Mouse (Mus musculus) limb, embryonic 11.5 days (tissue): Measurements from ENCODE around the gene Ppp4r2. TPM values are rescaled to one million over a fixed set of nuclear protein-coding genes. Genes with fewer than 3 reads are reported as not detected.

Experiments used
- ATAC-seq: fragments of 200-750 bp; cut with Nextera tagmentation; 2 replicates; pipeline ENCODE4 v1.8.0; 2017; ENCODE audit warnings: low read depth; ENCODE audit not compliant: insufficient number of reproducible peaks, low FRiP score, low TSS enrichment
- DNase-seq: peaks from one replicate; pipeline ENCODE4 v3.0.0-alpha.2; 2015; ENCODE audit warnings: low spot score
- H3K27ac ChIP-seq: fragments of 300-500 bp; sonication (generic); replicated peaks from 2 replicates; pipeline ENCODE4 v1.5.1; 2014; ENCODE audit warnings: low read depth, mild to moderate bottlenecking, low read length
- H3K27me3 ChIP-seq: fragments of 300-500 bp; sonication (generic); 2 replicates; pipeline ENCODE4 v1.6.1; 2014; ENCODE audit warnings: mild to moderate bottlenecking, low read length, mixed read lengths; ENCODE audit not compliant: control insufficient read depth, insufficient read depth
- H3K36me3 ChIP-seq: fragments of 300-500 bp; sonication (generic); 2 replicates; pipeline ENCODE4 v1.6.1; 2014; ENCODE audit warnings: mild to moderate bottlenecking, low read length, moderate library complexity, mixed read lengths; ENCODE audit not compliant: control insufficient read depth, insufficient read depth
- H3K4me1 ChIP-seq: fragments of 300-500 bp; sonication (generic); 2 replicates; pipeline ENCODE4 v1.6.1; 2014; ENCODE audit warnings: low read length, mixed read lengths; ENCODE audit not compliant: control insufficient read depth, insufficient read depth
- H3K4me2 ChIP-seq: fragments of 300-500 bp; sonication (generic); 2 replicates; pipeline ENCODE4 v1.6.1; 2014; ENCODE audit warnings: low read depth, mild to moderate bottlenecking, moderate library complexity; ENCODE audit not compliant: severe bottlenecking
- H3K4me3 ChIP-seq: fragments of 300-500 bp; sonication (generic); 2 replicates; pipeline ENCODE4 v1.5.1; 2014; ENCODE audit warnings: low read depth, low read length
- H3K9ac ChIP-seq: fragments of 300-500 bp; sonication (generic); 2 replicates; pipeline ENCODE4 v1.6.1; 2014; ENCODE audit warnings: mild to moderate bottlenecking, low read length
- H3K9me3 ChIP-seq: fragments of 300-500 bp; sonication (generic); 2 replicates; pipeline ENCODE4 v1.6.1; 2016; ENCODE audit warnings: low read length; ENCODE audit not compliant: control insufficient read depth
- WGBS: fragments of 180-500 bp; shearing (Covaris S2); extraction: QIAGEN DNeasy Blood & Tissue Kit; methylation state at CpG from one replicate; pipeline ENCODE4 v1.1.7; 2014; 5-methylcytosine and 5-hydroxymethylcytosine counted together
- polyA plus RNA-seq: library from polyadenylated mRNA; unstranded; fragments of >200 nt; fragmentation: Nextera tagmentation; extraction: Ambion mirVana; gene quantifications from 2 replicates; pipeline ENCODE4 v1.2.1, GENCODE M21; 2014

Ppp4r2 gene
- polyA plus RNA-seq, 1 experiment from 2014 or later = 38.0 TPM

GRCm38 (mm10) chr6:100833811-100834481 lies 524 bp downstream of the Ppp4r2 start:
- DNase-seq = peak; percentile 77
- under 1% methylated on average over 48 of the region's 72 CpGs for WGBS
- ATAC-seq = peak; percentile 88

GRCm38 (mm10) chr6:100834489-100835160 lies 1.2 kb downstream of the Ppp4r2 start:
- no peaks in the 10 kb centered on the region for H3K9me3 ChIP-seq
- peaks cover 23% of the 10 kb centered on the region for H3K36me3 ChIP-seq
- no peak for ATAC-seq
- DNase-seq = no peak
- peak overlapping the region; percentile 90; the same call in 1 of the 2 replicates for H3K9ac ChIP-seq
- peak overlapping the region; percentile 82 for H3K4me3 ChIP-seq
- WGBS = 44% methylated on average over 9 of the region's 9 CpGs
- peaks cover 2% of the 10 kb centered on the region; the same call in 1 of the 2 replicates for H3K4me1 ChIP-seq
- H3K27me3 ChIP-seq = no peaks in the 10 kb centered on the region
- H3K27ac ChIP-seq = no peak overlapping the region
- H3K4me2 ChIP-seq = peak overlapping the region; percentile 38

More at GRCm38 (mm10) chr6:100833811-100834481, 524 bp downstream of the Ppp4r2 start:
- Histone ChIP-seq H3K9me3 (no peaks in the 10 kb centered on the region), H3K4me2 (peak overlapping the region; percentile 38), H3K9ac (peak overlapping the region; percentile 90), H3K4me1 (peaks cover 2% of the 10 kb centered on the region; the same call in 1 of the 2 replicates), H3K36me3 (peaks cover 18% of the 10 kb centered on the region), H3K27ac (peak overlapping the region; percentile 87), H3K27me3 (no peaks in the 10 kb centered on the region), H3K4me3 (peak overlapping the region; percentile 82)

- DNase-seq (no peak), ATAC-seq (no peak)
- Histone ChIP-seq H3K9ac (no peak overlapping the region), H3K4me1 (no peaks in the 10 kb centered on the region), H3K27ac (no peak overlapping the region), H3K36me3 (peaks cover 17% of the 10 kb centered on the region; the same call in 1 of the 2 replicates), H3K4me3 (no peak overlapping the region), H3K4me2 (no peak overlapping the region), H3K9me3 (no peaks in the 10 kb centered on the region), H3K27me3 (no peaks in the 10 kb centered on the region)
- WGBS = 94% methylated on average over 4 of the region's 4 CpGs
Measured at GRCm38 (mm10) chr6:100845058-100845457, 11.6 kb downstream of the Ppp4r2 start.

- H3K9ac ChIP-seq = no peak overlapping the region
- no peak overlapping the region for H3K4me2 ChIP-seq
- no peak overlapping the region for H3K27ac ChIP-seq
- no peak overlapping the region for H3K4me3 ChIP-seq
- peaks cover 3% of the 10 kb centered on the region; the same call in 1 of the 2 replicates for H3K36me3 ChIP-seq
- no peaks in the 10 kb centered on the region for H3K4me1 ChIP-seq
- no peaks in the 10 kb centered on the region for H3K9me3 ChIP-seq
- no peak for DNase-seq
- WGBS = 91% methylated on average over 5 of the region's 5 CpGs
- H3K27me3 ChIP-seq = no peaks in the 10 kb centered on the region
- ATAC-seq = no peak
Measured at GRCm38 (mm10) chr6:100847264-100847663, 13.8 kb downstream of the Ppp4r2 start.

- Histone ChIP-seq H3K27ac (no peak overlapping the region), H3K4me1 (no peaks in the 10 kb centered on the region), H3K27me3 (no peaks in the 10 kb centered on the region), H3K4me3 (no peak overlapping the region), H3K36me3 (0 out of 2 replicates have a peak, but pooled peaks cover under 1% of the 10 kb centered on the region), H3K9me3 (no peaks in the 10 kb centered on the region), H3K4me2 (no peak overlapping the region), H3K9ac (no peak overlapping the region)
- DNase-seq (no peak), ATAC-seq (no peak)
- WGBS = 89% methylated on average over 9 of the region's 9 CpGs
Measured at GRCm38 (mm10) chr6:100848682-100849375, 15.4 kb downstream of the Ppp4r2 start.

- ATAC-seq (no peak), DNase-seq (no peak)
- Histone ChIP-seq H3K4me3 (no peak overlapping the region), H3K27me3 (no peaks in the 10 kb centered on the region), H3K9ac (no peak overlapping the region), H3K4me2 (no peak overlapping the region), H3K36me3 (peaks cover 4% of the 10 kb centered on the region; the same call in 1 of the 2 replicates), H3K27ac (no peak overlapping the region), H3K9me3 (no peaks in the 10 kb centered on the region), H3K4me1 (no peaks in the 10 kb centered on the region)
- 93% methylated on average over 9 of the region's 9 CpGs for WGBS
Measured at GRCm38 (mm10) chr6:100850671-100851081, 17.3 kb downstream of the Ppp4r2 start.

- no peaks in the 10 kb centered on the region for H3K4me1 ChIP-seq
- WGBS = 89% methylated on average over 5 of the region's 5 CpGs
- ATAC-seq (no peak), DNase-seq (no peak)
- H3K27ac ChIP-seq = no peak overlapping the region
- no peak overlapping the region for H3K4me2 ChIP-seq
- H3K4me3 ChIP-seq = no peak overlapping the region
- H3K36me3 ChIP-seq = peaks cover 4% of the 10 kb centered on the region; the same call in 1 of the 2 replicates
- no peaks in the 10 kb centered on the region for H3K9me3 ChIP-seq
- no peak overlapping the region for H3K9ac ChIP-seq
- no peaks in the 10 kb centered on the region for H3K27me3 ChIP-seq
Measured at GRCm38 (mm10) chr6:100851083-100851482, 17.7 kb downstream of the Ppp4r2 start.

GRCm38 (mm10) chr6:100865321-100865720 lies 31.9 kb downstream of the Ppp4r2 start:
- ATAC-seq (no peak), DNase-seq (no peak)
- Histone ChIP-seq H3K4me2 (no peak overlapping the region), H3K4me1 (no peaks in the 10 kb centered on the region), H3K9ac (no peak overlapping the region), H3K36me3 (peaks cover 9% of the 10 kb centered on the region), H3K9me3 (no peaks in the 10 kb centered on the region), H3K27me3 (no peaks in the 10 kb centered on the region), H3K4me3 (no peak overlapping the region), H3K27ac (no peak overlapping the region)
- 87% methylated on average over 6 of the region's 6 CpGs for WGBS
